Mouse (Mus musculus) kidney, adult 2 months (tissue): ENCODE data around the gene D17Wsu92e. TPM values are rescaled to one million over a fixed set of nuclear protein-coding genes. Genes with fewer than 3 reads are reported as not detected.

Source experiments
- DNase-seq: peaks from one replicate; pipeline ENCODE4 v3.0.0; 2021
- H3K27ac ChIP-seq: fragments of 200-500 bp; 2 replicates; pipeline ENCODE4 v1.5.1; 2012; ENCODE audit warnings: low read depth, low read length, control low read depth, inconsistent platforms; ENCODE audit not compliant: insufficient read depth
- H3K27me3 ChIP-seq: fragments of 200-500 bp; replicated peaks from 2 replicates; pipeline ENCODE4 v1.6.1; 2012; ENCODE audit warnings: mild to moderate bottlenecking, moderate library complexity, low read length, inconsistent platforms; ENCODE audit not compliant: control insufficient read depth, insufficient read depth
- H3K36me3 ChIP-seq: fragments of 200-500 bp; 2 replicates; pipeline ENCODE4 v1.6.1; 2012; ENCODE audit warnings: mild to moderate bottlenecking, moderate library complexity, low read length, inconsistent platforms; ENCODE audit not compliant: control insufficient read depth, insufficient read depth
- H3K4me1 ChIP-seq: fragments of 200-500 bp; 2 replicates; pipeline ENCODE4 v1.6.1; 2011; ENCODE audit warnings: low read length; ENCODE audit not compliant: control insufficient read depth, insufficient read depth
- H3K4me3 ChIP-seq: fragments of 200-500 bp; 2 replicates; pipeline ENCODE4 v1.5.1; 2011; ENCODE audit warnings: mild to moderate bottlenecking, low read depth, low read length, control low read depth; ENCODE audit not compliant: insufficient read depth
- CTCF ChIP-seq: fragments of 200-500 bp; conservative IDR thresholded peaks from 2 replicates; pipeline ENCODE4 v1.5.1; 2011; ENCODE audit warnings: low read depth, mild to moderate bottlenecking, control low read depth, low read length, moderate library complexity, mixed read lengths; ENCODE audit not compliant: insufficient read depth, insufficient read length
- POLR2A ChIP-seq: fragments of 200-500 bp; IDR thresholded peaks from one replicate; pipeline ENCODE4 v1.6.1; 2011; ENCODE audit warnings: low read depth, low read length, control low read depth
- WGBS: fragments of 180-500 bp; shearing (Covaris S2); methylation state at CpG from one replicate; pipeline ENCODE4 v1.1.7; 2018; 5-methylcytosine and 5-hydroxymethylcytosine counted together
- polyA plus RNA-seq: library from polyadenylated mRNA; depleted of rRNA; stranded (reverse); fragments of >200 nt; gene quantifications from 2 replicates; pipeline ENCODE4 v1.2.3, GENCODE M21; 2012

Gene D17Wsu92e
- polyA plus RNA-seq, 1 experiment: 189 TPM

DNA sequence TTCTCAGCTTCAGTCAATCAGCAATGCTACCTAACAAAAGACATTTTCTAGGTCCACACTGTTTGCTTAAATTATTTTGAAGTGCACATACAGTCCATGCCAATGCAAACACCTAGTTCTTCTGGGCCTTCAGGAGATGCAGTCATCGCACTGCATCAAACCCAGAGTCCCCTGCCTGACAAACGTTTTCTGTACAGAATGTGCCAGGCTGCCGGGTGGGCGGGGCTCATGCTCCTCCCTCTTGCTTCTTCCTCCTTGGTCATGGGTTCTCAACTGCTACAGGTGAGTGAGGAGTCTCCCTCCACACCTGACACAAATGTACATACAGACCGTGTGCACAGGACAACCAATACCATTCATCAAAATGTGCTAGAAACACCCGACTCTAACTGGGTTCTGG lies 60.3 kb downstream of the D17Wsu92e start:
- WGBS: 74% methylated on average over 6 of the region's 6 CpGs
- Histone ChIP-seq H3K27me3 (no peaks in the 10 kb centered on the region), H3K4me1 (no peaks in the 10 kb centered on the region), H3K36me3 (no peaks in the 10 kb centered on the region), H3K4me3 (no peak overlapping the region), H3K27ac (no peak overlapping the region)
- no peak for DNase-seq
- TF ChIP-seq CTCF: no peak
- no peak for TF ChIP-seq POLR2A

GRCm38 (mm10) chr17:27751314-27752202 lies 68.9 kb downstream of the D17Wsu92e start:
- Histone ChIP-seq H3K4me1 (no peaks in the 10 kb centered on the region), H3K27ac (no peak overlapping the region), H3K27me3 (no peaks in the 10 kb centered on the region), H3K36me3 (no peaks in the 10 kb centered on the region), H3K4me3 (no peak overlapping the region)
- TF ChIP-seq POLR2A: no peak
- no peak for TF ChIP-seq CTCF
- DNase-seq: no peak
- 74% methylated on average over 8 of the region's 8 CpGs for WGBS

GRCm38 (mm10) chr17:27750451-27750942 lies 70.0 kb downstream of the D17Wsu92e start:
- Histone ChIP-seq H3K27ac (no peak overlapping the region), H3K36me3 (no peaks in the 10 kb centered on the region), H3K4me1 (no peaks in the 10 kb centered on the region), H3K27me3 (no peaks in the 10 kb centered on the region), H3K4me3 (no peak overlapping the region)
- DNase-seq: no peak
- WGBS: 91% methylated on average over 6 of the region's 6 CpGs
- TF ChIP-seq POLR2A (no peak), CTCF (no peak)

DNA sequence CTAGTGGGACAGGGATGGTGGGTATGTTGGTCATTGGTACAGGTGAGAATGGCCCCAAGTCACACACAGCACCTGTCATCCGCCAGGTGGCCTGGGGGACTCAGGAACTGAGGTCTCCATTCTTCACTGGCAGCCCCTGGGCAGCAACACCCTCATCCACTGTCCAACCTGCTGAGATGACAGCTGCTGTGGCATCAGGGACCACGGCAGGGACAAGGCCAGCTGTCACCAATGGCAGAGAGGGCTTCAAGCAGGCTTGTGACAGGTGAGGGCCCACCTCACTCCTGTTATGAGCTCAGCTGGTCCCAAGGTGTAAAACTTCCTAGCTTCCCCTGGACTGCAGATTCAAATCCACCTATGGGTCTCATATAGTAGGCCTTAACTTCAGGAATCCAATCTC lies 72.3 kb downstream of the D17Wsu92e start:
- Histone ChIP-seq H3K36me3 (no peaks in the 10 kb centered on the region), H3K27ac (no peak overlapping the region), H3K4me1 (no peaks in the 10 kb centered on the region), H3K27me3 (no peaks in the 10 kb centered on the region), H3K4me3 (no peak overlapping the region)
- TF ChIP-seq POLR2A: no peak
- no peak for TF ChIP-seq CTCF
- 90% methylated on average over 2 of the region's 2 CpGs for WGBS
- DNase-seq: no peak

DNA sequence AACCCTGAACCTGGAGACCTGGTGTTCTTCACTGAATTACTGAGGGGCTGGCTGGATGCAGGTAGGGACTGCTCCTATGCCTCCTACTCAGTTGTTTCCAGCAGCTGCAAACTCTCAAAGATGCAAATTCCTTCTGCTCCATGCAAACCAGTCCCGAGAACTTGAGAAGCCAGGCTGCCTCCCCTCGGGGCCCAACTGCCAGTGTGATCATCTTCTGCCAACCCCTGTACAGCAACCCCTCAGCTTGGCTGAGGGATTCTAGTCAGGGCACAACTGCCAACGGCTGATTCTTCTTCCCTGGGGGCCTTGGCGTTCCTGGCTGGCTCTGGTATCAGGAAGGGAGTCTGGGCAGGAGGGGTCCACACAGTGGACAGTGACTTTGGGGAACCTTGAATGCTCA lies 74.0 kb downstream of the D17Wsu92e start:
- no peaks in the 10 kb centered on the region for H3K36me3 ChIP-seq
- no peak for DNase-seq
- no peaks in the 10 kb centered on the region for H3K4me1 ChIP-seq
- TF ChIP-seq POLR2A: no peak
- TF ChIP-seq CTCF: no peak
- WGBS: 46% methylated on average over 4 of the region's 4 CpGs
- no peak overlapping the region for H3K4me3 ChIP-seq
- H3K27ac ChIP-seq: no peak overlapping the region
- H3K27me3 ChIP-seq: no peaks in the 10 kb centered on the region

- Histone ChIP-seq H3K4me1 (no peaks in the 10 kb centered on the region), H3K27me3 (no peaks in the 10 kb centered on the region), H3K27ac (no peak overlapping the region), H3K4me3 (no peak overlapping the region), H3K36me3 (no peaks in the 10 kb centered on the region)
- TF ChIP-seq CTCF (no peak), POLR2A (no peak)
- WGBS: 94% methylated on average over 6 of the region's 6 CpGs
- no peak for DNase-seq
These were observed 79.5 kb downstream of the D17Wsu92e start for GRCm38 (mm10) chr17:27740961-27741360.

DNA sequence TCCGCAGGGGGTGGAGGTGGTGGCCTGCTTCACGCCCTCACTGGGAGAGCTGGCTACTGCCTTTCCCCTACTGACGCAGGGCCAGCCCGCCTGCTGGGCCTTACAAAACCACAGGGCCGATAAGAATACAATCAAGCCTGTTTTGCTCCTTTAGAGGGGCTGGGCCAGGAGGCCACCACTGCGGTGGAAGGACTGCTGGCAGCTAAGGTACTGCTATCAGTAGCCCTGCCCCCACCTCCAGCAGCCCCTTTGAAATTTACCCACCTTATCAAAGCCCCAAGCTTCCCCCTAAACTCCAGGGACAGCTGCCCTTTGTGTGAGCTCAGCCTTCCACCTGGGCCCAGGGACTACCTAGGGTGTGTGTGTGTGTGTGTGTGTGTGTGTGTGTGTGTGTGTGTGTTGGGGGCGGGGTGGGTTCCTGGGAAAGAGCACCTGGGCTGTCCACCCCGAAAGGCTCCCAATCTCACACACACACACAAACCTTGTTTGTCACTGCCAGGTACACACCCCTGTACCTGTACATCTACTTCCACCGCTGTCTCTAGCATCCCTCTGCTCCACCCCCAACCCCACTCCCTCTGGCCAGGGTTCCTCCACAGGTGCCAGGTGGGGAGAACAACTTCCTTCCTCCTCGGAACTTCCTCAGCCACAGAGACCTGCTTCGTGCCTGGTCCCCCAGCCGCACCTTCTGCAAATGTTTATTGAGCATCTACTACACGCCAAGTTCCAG lies 85.9 kb downstream of the D17Wsu92e start:
- Histone ChIP-seq H3K4me3 (no peak overlapping the region), H3K4me1 (no peaks in the 10 kb centered on the region), H3K36me3 (no peaks in the 10 kb centered on the region), H3K27me3 (no peaks in the 10 kb centered on the region), H3K27ac (no peak overlapping the region)
- TF ChIP-seq CTCF (no peak), POLR2A (no peak)
- DNase-seq: no peak
- 51% methylated on average over 12 of the region's 13 CpGs for WGBS
